Mouse (Mus musculus): ENCODE data around the gene Nol11.
"Not testable (repeated sequence)": the region's sequence is repeated elsewhere in the genome, so short reads cannot be mapped to it uniquely, and the experiment has no call there.

Gene Nol11

GRCm38 (mm10) chr11:107155292-107155691, 33.9 kb downstream of the Nol11 start:
- DNase-seq (ENCODE audit: low spot score), result no peak

GRCm38 (mm10) chr11:107154431-107154830, 34.8 kb downstream of the Nol11 start:
- DNase-seq (ENCODE audit: low spot score), result no peak

GRCm38 (mm10) chr11:107153645-107154044, 35.5 kb downstream of the Nol11 start:
- DNase-seq (ENCODE audit: low spot score), result no peak

GRCm38 (mm10) chr11:107151809-107152208, 37.4 kb downstream of the Nol11 start:
- no peak for DNase-seq (ENCODE audit: low spot score)

- not testable (repeated sequence) for DNase-seq (ENCODE audit: low spot score)
Measured at GRCm38 (mm10) chr11:107143956-107144355, 45.2 kb downstream of the Nol11 start.

GRCm38 (mm10) chr11:107142382-107142781, 46.8 kb downstream of the Nol11 start:
- DNase-seq (ENCODE audit: low spot score), result no peak

- no peak for DNase-seq (ENCODE audit: low spot score)
Measured at GRCm38 (mm10) chr11:107140756-107141155, 48.4 kb downstream of the Nol11 start.

GRCm38 (mm10) chr11:107138633-107139032, 50.5 kb downstream of the Nol11 start:
- DNase-seq (ENCODE audit: low spot score), result no peak

- DNase-seq (ENCODE audit: low spot score), result no peak
Measured at GRCm38 (mm10) chr11:107137593-107137992, 51.6 kb downstream of the Nol11 start.

GRCm38 (mm10) chr11:107136458-107136857, 52.7 kb downstream of the Nol11 start:
- DNase-seq (ENCODE audit: low spot score), result not testable (repeated sequence)

- no peak for DNase-seq (ENCODE audit: low spot score)
Measured at GRCm38 (mm10) chr11:107135741-107136140, 53.4 kb downstream of the Nol11 start.

GRCm38 (mm10) chr11:107132426-107132825, 56.8 kb downstream of the Nol11 start:
- no peak for DNase-seq (ENCODE audit: low spot score)

GRCm38 (mm10) chr11:107131749-107132421, 57.3 kb downstream of the Nol11 start, which contains the start of gene Bptf:
Gene Bptf, minus strand, starts transcription at chr11:107132127.
- DNase-seq (ENCODE audit: low spot score), result peak; percentile 83

- DNase-seq (ENCODE audit: low spot score), result peak; percentile 47
Measured at GRCm38 (mm10) chr11:107130879-107131748, 58.1 kb downstream of the Nol11 start.

- DNase-seq (ENCODE audit: low spot score), result no peak
Measured at GRCm38 (mm10) chr11:107130221-107130788, 58.9 kb downstream of the Nol11 start.

- no peak for DNase-seq (ENCODE audit: low spot score)
Measured at GRCm38 (mm10) chr11:107129641-107130040, 59.5 kb downstream of the Nol11 start.

- DNase-seq (ENCODE audit: low spot score), result not testable (repeated sequence)
Measured at GRCm38 (mm10) chr11:107126716-107127115, 62.5 kb downstream of the Nol11 start.

- DNase-seq (ENCODE audit: low spot score), result no peak
Measured at GRCm38 (mm10) chr11:107125011-107125410, 64.2 kb downstream of the Nol11 start.

- DNase-seq (ENCODE audit: low spot score), result peak; percentile 36
Measured at GRCm38 (mm10) chr11:107124327-107124731, 64.9 kb downstream of the Nol11 start.

GRCm38 (mm10) chr11:107117789-107118188, 71.4 kb downstream of the Nol11 start:
- no peak for DNase-seq (ENCODE audit: low spot score)
